Mouse (Mus musculus) bone marrow, adult 2 months (tissue): ENCODE measurements around the gene Tshz2.

Experiments used
- CTCF ChIP-seq: fragments of 200-500 bp; IDR thresholded peaks from 2 replicates; pipeline ENCODE4 v1.5.1; 2011; ENCODE audit warnings: low read length, control low read depth; ENCODE audit not compliant: control insufficient read depth, insufficient read depth
- POLR2A ChIP-seq: fragments of 200-500 bp; IDR thresholded peaks from 2 replicates; pipeline ENCODE4 v1.6.1; 2011; ENCODE audit warnings: low read depth, mild to moderate bottlenecking, control low read depth, low read length, borderline replicate concordance; ENCODE audit not compliant: control insufficient read depth

DNA sequence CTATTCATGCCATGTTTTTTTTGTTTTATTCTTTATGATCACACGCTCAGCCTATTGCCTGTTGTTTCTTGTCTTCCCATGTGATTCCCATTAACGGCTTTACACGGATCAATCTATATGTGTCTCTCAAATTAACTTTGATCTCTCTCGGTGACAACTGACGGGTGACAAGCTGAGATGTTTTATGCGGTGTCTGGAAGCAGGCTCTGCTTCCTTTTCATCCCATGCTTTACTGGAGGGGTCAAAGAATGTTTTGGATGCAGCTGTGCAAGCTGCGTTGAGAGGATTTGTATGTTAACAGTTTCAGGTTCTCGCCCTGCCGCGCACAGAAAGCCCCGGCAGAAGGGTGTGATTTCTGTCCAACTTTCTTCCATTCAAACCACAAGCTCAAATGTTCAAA lies 155.1 kb downstream of the Tshz2 start:
- TF ChIP-seq CTCF (no peak), POLR2A (no peak)
